Mouse (Mus musculus): ENCODE measurements at regions not wholly inside any gene's neighbourhood (a gene's known extent, or its start where the extent isn't known, plus 50 kb on each side); places are given as distances from the start of the nearest gene placed in this dataset.

- no peak overlapping the region for H3K9ac ChIP-seq (ENCODE audit: low read length)
- H3K36me3 ChIP-seq (ENCODE audit: control insufficient read depth, insufficient read depth, low read length), result no peaks in the 10 kb centered on the region
- H3K4me2 ChIP-seq (ENCODE audit: low read depth, severe bottlenecking), result no peak overlapping the region
- no peak overlapping the region for H3K27ac ChIP-seq (replicated peaks; ENCODE audit: low read depth, low read length)
- ATAC-seq (ENCODE audit: insufficient number of reproducible peaks, low FRiP score, low TSS enrichment, low read depth), result peak; percentile 79
- H3K27me3 ChIP-seq (ENCODE audit: control insufficient read depth, insufficient read depth, low read length), result no peaks in the 10 kb centered on the region
- 36% methylated on average over 2 of the region's 2 CpGs for WGBS
- no peaks in the 10 kb centered on the region for H3K4me1 ChIP-seq (ENCODE audit: control insufficient read depth, insufficient read depth, low read length)
- no peak for DNase-seq (ENCODE audit: low spot score)
- H3K4me3 ChIP-seq (ENCODE audit: low read depth, low read length), result no peak overlapping the region
- H3K9me3 ChIP-seq (ENCODE audit: control insufficient read depth, low read length), result no peaks in the 10 kb centered on the region
Observed at GRCm38 (mm10) chr5:60812371-60812770, 996.2 kb upstream of the G6pd2 start.

Measured in limb, embryonic 11.5 days (tissue).